Mouse (Mus musculus) cortical plate, adult 2 months (tissue): ENCODE results near the gene B3galnt2.

Experiments used
- CTCF ChIP-seq: fragments of 200-500 bp; IDR thresholded peaks from 2 replicates; pipeline ENCODE4 v1.5.1; 2011; ENCODE audit warnings: mild to moderate bottlenecking, control low read depth, low read length; ENCODE audit not compliant: insufficient read depth; ENCODE audit errors: extremely low read depth
- POLR2A ChIP-seq: fragments of 200-500 bp; IDR thresholded peaks from 2 replicates; pipeline ENCODE4 v1.6.1; 2011; ENCODE audit warnings: mild to moderate bottlenecking, low read length, control low read depth; ENCODE audit not compliant: insufficient read depth; ENCODE audit errors: extremely low read depth

DNA sequence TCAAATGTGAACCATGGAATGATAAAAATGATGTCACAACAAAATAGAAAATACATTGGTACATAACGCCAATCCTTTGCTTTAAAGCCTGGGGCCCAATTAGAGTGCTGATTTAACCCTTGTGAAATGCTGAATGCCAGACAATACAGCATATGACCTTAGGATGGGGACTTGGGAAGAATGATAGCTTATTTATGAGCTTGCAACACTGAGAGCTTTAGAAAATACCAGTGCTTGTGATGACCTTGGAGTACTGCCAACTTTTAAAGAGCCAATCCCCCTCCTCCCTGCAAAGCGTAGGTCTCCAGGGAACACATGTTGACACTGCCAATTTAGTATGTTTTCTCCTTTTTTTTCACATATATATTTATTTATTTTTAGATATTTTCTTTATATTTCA is 48.4 kb downstream of the B3galnt2 start:
- no peak for TF ChIP-seq CTCF
- no peak for TF ChIP-seq POLR2A
